Mouse (Mus musculus) CH12.LX (cell line): Measurements from ENCODE around the gene Hist1h2bj. TPM values are rescaled to one million over a fixed set of nuclear protein-coding genes. Genes with fewer than 3 reads are reported as not detected.

Experiments
- DNase-seq: peaks from one replicate; pipeline ENCODE4 v3.0.0-alpha.2; 2013; ENCODE audit errors: extremely low read depth
- H3K27ac ChIP-seq: 2 replicates; pipeline ENCODE4 v1.5.1; 2012; ENCODE audit warnings: low read depth, mild to moderate bottlenecking, control low read depth, moderate library complexity; ENCODE audit not compliant: insufficient read depth
- H3K27me3 ChIP-seq: replicated peaks from 2 replicates; pipeline ENCODE3; 2012; ENCODE audit warnings: inconsistent platforms
- H3K36me3 ChIP-seq, 2 experiments: replicated peaks in 1 of 2; 2 replicates each; pipeline versions ENCODE3 to v1.6.1; 2012; ENCODE audit warnings: inconsistent platforms in 1 of 2, low read length in 1 of 2, mild to moderate bottlenecking in 1 of 2, mixed read lengths in 1 of 2, moderate library complexity in 1 of 2; ENCODE audit not compliant: control insufficient read depth in 1 of 2, insufficient read depth in 1 of 2
- H3K4me1 ChIP-seq, 2 experiments: 2 replicates each; pipeline ENCODE4 v1.6.1; 2012; ENCODE audit warnings: inconsistent platforms in 1 of 2, moderate library complexity in 1 of 2; ENCODE audit not compliant: insufficient read depth in 2 of 2, control insufficient read depth in 1 of 2
- H3K4me2 ChIP-seq: 2 replicates; pipeline ENCODE4 v1.6.1; 2012; ENCODE audit warnings: low read depth, mild to moderate bottlenecking, control low read depth; ENCODE audit not compliant: poor library complexity, insufficient read depth, severe bottlenecking
- H3K4me3 ChIP-seq, 3 experiments: fragments of 150-350 bp in 1 of 3; sonication (generic) in 1 of 3; replicated peaks in 1 of 3; 2 replicates each; pipeline versions ENCODE3 to v1.5.1; 2011 to 2012; ENCODE audit warnings: low read depth in 2 of 3, low read length in 2 of 3, mild to moderate bottlenecking in 2 of 3, moderate library complexity in 2 of 3, control low read depth in 1 of 3, improper control_type of control experiment in 1 of 3, inconsistent platforms in 1 of 3, mixed read lengths in 1 of 3; ENCODE audit not compliant: poor library complexity in 1 of 3
- H3K79me2 ChIP-seq: replicated peaks from 2 replicates; pipeline ENCODE4 v1.6.1; 2012; ENCODE audit warnings: mild to moderate bottlenecking, moderate library complexity; ENCODE audit not compliant: control insufficient read depth, poor library complexity, insufficient read depth, severe bottlenecking; ENCODE audit errors: extremely low read depth
- H3K9ac ChIP-seq: 2 replicates; pipeline ENCODE4 v1.6.1; 2012; ENCODE audit warnings: low read depth, mild to moderate bottlenecking, control low read depth, moderate library complexity; ENCODE audit not compliant: insufficient read depth
- H3K9me3 ChIP-seq: replicated peaks from 2 replicates; pipeline ENCODE3; 2012; ENCODE audit warnings: low read length, inconsistent platforms, mixed read lengths
- CHD1 ChIP-seq: IDR thresholded peaks from 2 replicates; pipeline ENCODE4 v1.6.1; 2012; ENCODE audit warnings: low read depth, low read length, improper control_type of control experiment, inconsistent platforms
- CTCF ChIP-seq, 2 experiments: IDR thresholded peaks in 1 of 2; conservative IDR thresholded peaks in 1 of 2; 2 replicates each; pipeline ENCODE4 v1.5.1; 2011 to 2012; ENCODE audit warnings: low read depth in 2 of 2, low read length in 2 of 2, improper control_type of control experiment in 1 of 2, inconsistent platforms in 1 of 2, mild to moderate bottlenecking in 1 of 2, moderate library complexity in 1 of 2
- ELF1 ChIP-seq: IDR thresholded peaks from 2 replicates; pipeline ENCODE4 v1.6.1; 2014; ENCODE audit warnings: low read depth, mild to moderate bottlenecking, inconsistent platforms, low read length, improper control_type of control experiment
- EP300 ChIP-seq: IDR thresholded peaks from 2 replicates; pipeline ENCODE4 v1.6.1; 2011; ENCODE audit warnings: low read length, improper control_type of control experiment
- ETS1 ChIP-seq: conservative IDR thresholded peaks from 2 replicates; pipeline ENCODE4 v1.6.1; 2012; ENCODE audit warnings: low read depth, mild to moderate bottlenecking, inconsistent platforms, low read length, improper control_type of control experiment, moderate library complexity
- JUN ChIP-seq: IDR thresholded peaks from 2 replicates; pipeline ENCODE4 v1.6.1; 2011; ENCODE audit warnings: low read depth, mild to moderate bottlenecking, low read length, improper control_type of control experiment, moderate library complexity; ENCODE audit not compliant: insufficient read depth
- JUND ChIP-seq: conservative IDR thresholded peaks from 2 replicates; pipeline ENCODE4 v1.6.1; 2011; ENCODE audit warnings: low read depth, low read length, improper control_type of control experiment
- MEF2A ChIP-seq: IDR thresholded peaks from 2 replicates; pipeline ENCODE4 v1.6.1; 2014; ENCODE audit warnings: low read depth, mild to moderate bottlenecking, inconsistent platforms, low read length, improper control_type of control experiment, borderline replicate concordance
- NELFE ChIP-seq: IDR thresholded peaks from 2 replicates; pipeline ENCODE4 v1.6.1; 2011; ENCODE audit warnings: low read depth, low read length, improper control_type of control experiment
- RAD21 ChIP-seq: IDR thresholded peaks from 2 replicates; pipeline ENCODE4 v1.6.1; 2011; ENCODE audit warnings: low read depth, mild to moderate bottlenecking, low read length, improper control_type of control experiment, moderate library complexity
- SMC3 ChIP-seq: IDR thresholded peaks from 2 replicates; pipeline ENCODE4 v1.6.1; 2011; ENCODE audit warnings: low read depth, low read length, improper control_type of control experiment
- TCF12 ChIP-seq: IDR thresholded peaks from 2 replicates; pipeline ENCODE4 v1.6.1; 2014; ENCODE audit warnings: low read depth, mild to moderate bottlenecking, inconsistent platforms, low read length, improper control_type of control experiment
- UBTF ChIP-seq: IDR thresholded peaks from 2 replicates; pipeline ENCODE4 v1.6.1; 2012; ENCODE audit warnings: low read depth, mild to moderate bottlenecking, inconsistent platforms, low read length, improper control_type of control experiment, moderate library complexity
- ZKSCAN1 ChIP-seq: IDR thresholded peaks from 2 replicates; pipeline ENCODE4 v1.6.1; 2012; ENCODE audit warnings: low read depth, inconsistent platforms, low read length, improper control_type of control experiment, borderline replicate concordance
- ZNF384 ChIP-seq: IDR thresholded peaks from 2 replicates; pipeline ENCODE4 v1.6.1; 2012; ENCODE audit warnings: low read depth, low read length, improper control_type of control experiment, inconsistent platforms
- dilution Hi-C: fragments of 300-500 bp; cut with MboI; formaldehyde crosslinking; loops from 2 replicates; pipeline ENCODE4 v1.14.3; 2020; ENCODE audit warnings: low sequenced_read_pairs; ENCODE audit not compliant: extremely low pct_unique_long_range_greater_than_20kb, extremely low pct_ligation_motif_present
- in situ Hi-C: fragments of 300-500 bp; cut with MboI; formaldehyde crosslinking; loops from 3 replicates; pipeline ENCODE4 v1.14.3; 2019; ENCODE audit warnings: low sequenced_read_pairs, low pct_ligation_motif_present, low pct_unique_long_range_greater_than_20kb, mixed read lengths
- polyA plus RNA-seq: library from polyadenylated mRNA; unstranded; fragments of >175 nt; gene quantifications from 2 replicates; pipeline ENCODE4 v1.2.1, GENCODE M21; 2012; ENCODE audit warnings: low read depth; ENCODE audit not compliant: insufficient read length
- total RNA-seq, 2 experiments: library from RNA; depleted of rRNA; stranded (reverse); fragments of 300-350 nt in 1 of 2; fragments of >200 nt in 1 of 2; gene quantifications; 2 replicates each; pipeline ENCODE4 v1.2.3; 2012 to 2014

The Hist1h2bj gene
- total and polyA plus RNA-seq, 3 experiments, result 2.5 to 1,790 (median 23.8) TPM

DNA sequence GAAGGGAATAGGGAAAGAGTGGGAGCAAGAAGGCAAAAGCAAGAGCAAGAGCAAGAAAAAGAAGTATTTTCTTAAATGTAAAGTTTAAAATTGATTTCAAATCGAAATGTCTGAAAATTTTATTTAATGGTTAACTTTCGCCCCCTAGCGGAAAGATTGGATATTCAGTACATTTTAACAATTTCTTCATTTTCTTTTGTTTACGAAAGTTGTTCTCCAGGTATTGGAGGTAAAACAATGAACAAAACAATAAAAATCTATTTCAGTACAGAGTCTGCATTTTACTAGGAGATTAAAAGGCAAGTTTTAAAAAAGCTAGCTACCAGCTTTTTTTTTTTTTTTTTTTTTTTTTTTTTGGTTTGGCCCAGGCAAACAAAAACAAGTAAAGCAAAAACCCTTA, 12.5 kb upstream of the Hist1h2bj start:
- DNase-seq, result peak; percentile 50
- in situ Hi-C loops (loop anchor here (5.0 to 25.0 kb wide), 4 partner anchors 103 to 1732 kb away; partner anchors contain the start of genes Hist1h1a, Hist1h2ab, Hist1h3a and Hist1h3b), dilution Hi-C loops (no loop called here)
- Histone ChIP-seq H3K27ac (no peak overlapping the region), H3K9me3 (no peaks in the 10 kb centered on the region), H3K4me3 (peak overlapping the region in 1 of 3 experiments; percentile 12), H3K4me1 (peaks cover 3 to 13% of the 10 kb centered on the region in 2 experiments; a peak in 3 of 4 replicates), H3K27me3 (peaks cover 2% of the 10 kb centered on the region), H3K36me3 (no peaks in the 10 kb centered on the region), H3K9ac (no peak overlapping the region), H3K4me2 (peak overlapping the region; percentile 71; the same call in 1 of the 2 replicates), H3K79me2 (no peaks in the 10 kb centered on the region)
- TF ChIP-seq SMC3 (peak; percentile 13; the same call in 1 of the 2 replicates), ZNF384 (peak; percentile 84), EP300 (no peak), CTCF (conservative IDR thresholded peaks at IDR 0.05 in 1 of 2, IDR thresholded peaks at IDR 0.05 in 1 of 2; ENCODE audit: low read depth in 2 of 2, low read length in 2 of 2) (peak in 1 of 2 experiments; percentile 65; a peak in 3 of 4 replicates), RAD21 (peak; percentile 71), MEF2A (no peak)

DNA sequence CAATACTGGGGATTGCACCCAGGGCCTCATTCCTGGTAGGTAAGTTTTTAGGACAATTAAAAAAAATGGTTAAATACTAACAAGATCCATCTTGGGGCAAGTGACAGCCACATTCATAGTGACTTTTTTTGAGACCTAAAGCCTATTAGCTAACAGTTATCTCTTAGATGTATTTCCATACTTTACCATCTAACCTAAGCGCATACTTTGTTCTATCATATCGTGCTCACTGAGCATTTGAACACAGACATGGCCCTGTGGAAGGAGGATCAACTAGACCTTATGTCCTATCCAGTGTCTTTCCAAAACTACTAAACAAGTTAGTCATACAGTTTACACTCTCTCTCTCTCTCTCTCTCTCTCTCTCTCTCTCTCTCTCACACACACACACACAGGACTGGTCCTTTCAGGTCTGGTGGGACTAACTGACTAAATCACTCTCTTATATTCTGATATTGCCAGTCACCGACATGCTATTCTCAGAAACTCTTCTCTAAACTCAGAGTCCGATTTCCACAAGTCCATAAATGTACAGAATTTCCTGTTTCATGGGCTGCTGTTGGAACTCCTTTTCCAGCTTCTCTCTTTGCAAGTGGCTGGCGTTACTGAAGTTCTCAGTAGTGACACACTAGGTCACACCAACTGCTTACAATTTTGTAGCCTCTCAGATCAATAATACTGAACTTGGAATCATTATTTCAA, 9.1 kb upstream of the Hist1h2bj start:
- H3K27ac ChIP-seq, result no peak overlapping the region

More for the DNA sequence above, 9.1 kb upstream of the Hist1h2bj start:
- peak; percentile 41 for DNase-seq
- no peaks in the 10 kb centered on the region for H3K9me3 ChIP-seq
- no peaks in the 10 kb centered on the region for H3K27me3 ChIP-seq
- TF ChIP-seq CHD1, result no peak
- TF ChIP-seq JUND, result no peak
- TF ChIP-seq TCF12, result no peak
- no peak for TF ChIP-seq ELF1
- no peak for TF ChIP-seq NELFE
- no peak for TF ChIP-seq ETS1
- no peak for TF ChIP-seq EP300
- no peak for TF ChIP-seq UBTF
- no peak for TF ChIP-seq ZKSCAN1
- no peak for TF ChIP-seq JUN
- H3K9ac ChIP-seq, result peak overlapping the region; percentile 92
- H3K79me2 ChIP-seq, result no peaks in the 10 kb centered on the region
- in situ Hi-C loops (loop anchor here (5.0 to 25.0 kb wide), 4 partner anchors 107 to 1728 kb away; partner anchors contain the start of genes Hist1h1a, Hist1h2ab, Hist1h3a and Hist1h3b), dilution Hi-C loops (no loop called here)
- H3K4me2 ChIP-seq, result peak overlapping the region; percentile 78; the same call in 1 of the 2 replicates
- H3K36me3 ChIP-seq, result no peaks in the 10 kb centered on the region
- H3K4me3 ChIP-seq, result no peak overlapping the region
- H3K4me1 ChIP-seq, result peaks cover 3 to 25% of the 10 kb centered on the region in 2 experiments; a peak in 3 of 4 replicates
